Mouse (Mus musculus) embryonic facial prominence, embryonic 15.5 days (tissue): ENCODE measurements around the gene Pank1. TPM values are rescaled to one million over a fixed set of nuclear protein-coding genes. Genes with fewer than 3 reads are reported as not detected.

Source experiments
- ATAC-seq: fragments of 200-750 bp; cut with Nextera tagmentation; 2 replicates; pipeline ENCODE4 v1.8.0; 2017; ENCODE audit warnings: low read depth, moderate TSS enrichment; ENCODE audit not compliant: insufficient number of reproducible peaks, low FRiP score, low TSS enrichment
- H3K27ac ChIP-seq: fragments of 300-500 bp; sonication (generic); replicated peaks from 2 replicates; pipeline ENCODE4 v1.5.1; 2015; ENCODE audit warnings: mild to moderate bottlenecking, inconsistent platforms
- H3K27me3 ChIP-seq: fragments of 300-500 bp; sonication (generic); 2 replicates; pipeline ENCODE4 v1.6.1; 2015; ENCODE audit warnings: inconsistent platforms
- H3K36me3 ChIP-seq: fragments of 300-500 bp; sonication (generic); 2 replicates; pipeline ENCODE4 v1.6.1; 2015; ENCODE audit warnings: mild to moderate bottlenecking, inconsistent platforms
- H3K4me1 ChIP-seq: fragments of 300-500 bp; sonication (generic); 2 replicates; pipeline ENCODE4 v1.6.1; 2015; ENCODE audit warnings: inconsistent platforms
- H3K4me2 ChIP-seq: fragments of 300-500 bp; sonication (generic); replicated peaks from 2 replicates; pipeline ENCODE4 v1.6.1; 2015; ENCODE audit warnings: mild to moderate bottlenecking, inconsistent platforms
- H3K4me3 ChIP-seq: fragments of 300-500 bp; sonication (generic); replicated peaks from 2 replicates; pipeline ENCODE4 v1.5.1; 2015; ENCODE audit warnings: mild to moderate bottlenecking, inconsistent platforms
- H3K9ac ChIP-seq: fragments of 300-500 bp; sonication (generic); 2 replicates; pipeline ENCODE4 v1.6.1; 2015; ENCODE audit warnings: inconsistent platforms
- H3K9me3 ChIP-seq: fragments of 300-500 bp; sonication (generic); replicated peaks from 2 replicates; pipeline ENCODE4 v1.6.1; 2016; ENCODE audit warnings: inconsistent platforms
- WGBS: fragments of 180-500 bp; shearing (Covaris S2); methylation state at CpG from one replicate; pipeline ENCODE4 v1.1.7; 2015; 5-methylcytosine and 5-hydroxymethylcytosine counted together
- polyA plus RNA-seq: library from polyadenylated mRNA; unstranded; fragments of >200 nt; fragmentation: Nextera tagmentation; extraction: Ambion mirVana; gene quantifications from 2 replicates; pipeline ENCODE4 v1.2.1, GENCODE M21; 2015

Gene Pank1
- polyA plus RNA-seq, 1 experiment from 2014 or later, result 7.5 TPM

GRCm38 (mm10) chr19:34815371-34815770, 63.9 kb downstream of the Pank1 start:
- Histone ChIP-seq H3K9ac (no peak overlapping the region), H3K4me2 (no peak overlapping the region), H3K36me3 (no peaks in the 10 kb centered on the region; the same call in 1 of the 2 replicates), H3K4me1 (no peaks in the 10 kb centered on the region), H3K4me3 (no peak overlapping the region), H3K27me3 (no peaks in the 10 kb centered on the region), H3K9me3 (no peaks in the 10 kb centered on the region), H3K27ac (no peak overlapping the region)
- WGBS, result 84% methylated on average over 4 of the region's 4 CpGs
- ATAC-seq, result no peak

- Histone ChIP-seq H3K9ac (no peak overlapping the region), H3K4me1 (no peaks in the 10 kb centered on the region), H3K27ac (no peak overlapping the region), H3K4me3 (no peak overlapping the region), H3K9me3 (no peaks in the 10 kb centered on the region), H3K27me3 (no peaks in the 10 kb centered on the region), H3K36me3 (no peaks in the 10 kb centered on the region; the same call in 1 of the 2 replicates), H3K4me2 (no peak overlapping the region)
- no peak for ATAC-seq
- WGBS, result 41% methylated on average over 4 of the region's 4 CpGs
Measured at GRCm38 (mm10) chr19:34814696-34815095, 64.6 kb downstream of the Pank1 start.

- Histone ChIP-seq H3K4me3 (no peak overlapping the region), H3K4me2 (no peak overlapping the region), H3K4me1 (no peaks in the 10 kb centered on the region), H3K27me3 (no peaks in the 10 kb centered on the region), H3K36me3 (no peaks in the 10 kb centered on the region; the same call in 1 of the 2 replicates), H3K9ac (no peak overlapping the region), H3K9me3 (no peaks in the 10 kb centered on the region), H3K27ac (no peak overlapping the region)
- WGBS, result 86% methylated on average over 6 of the region's 6 CpGs
- no peak for ATAC-seq
Measured at GRCm38 (mm10) chr19:34813961-34814360, 65.3 kb downstream of the Pank1 start.

- ATAC-seq, result no peak
- WGBS, result 92% methylated on average over 2 of the region's 2 CpGs
Measured at GRCm38 (mm10) chr19:34813533-34813932, 65.7 kb downstream of the Pank1 start.

GRCm38 (mm10) chr19:34812711-34813110, 66.5 kb downstream of the Pank1 start:
- no peaks in the 10 kb centered on the region for H3K27me3 ChIP-seq
- H3K4me1 ChIP-seq, result no peaks in the 10 kb centered on the region
- no peak overlapping the region for H3K9ac ChIP-seq
- H3K4me3 ChIP-seq, result no peak overlapping the region
- no peaks in the 10 kb centered on the region for H3K36me3 ChIP-seq
- 86% methylated on average over 4 of the region's 4 CpGs for WGBS
- no peak overlapping the region for H3K4me2 ChIP-seq
- H3K9me3 ChIP-seq, result no peaks in the 10 kb centered on the region
- no peak overlapping the region for H3K27ac ChIP-seq
- ATAC-seq, result no peak

More at GRCm38 (mm10) chr19:34813533-34813932, 65.7 kb downstream of the Pank1 start:
- Histone ChIP-seq H3K9ac (no peak overlapping the region), H3K36me3 (no peaks in the 10 kb centered on the region), H3K9me3 (no peaks in the 10 kb centered on the region), H3K4me2 (no peak overlapping the region), H3K27me3 (no peaks in the 10 kb centered on the region), H3K27ac (no peak overlapping the region), H3K4me1 (no peaks in the 10 kb centered on the region), H3K4me3 (no peak overlapping the region)

- no peak overlapping the region for H3K4me2 ChIP-seq
- 84% methylated on average over 5 of the region's 5 CpGs for WGBS
- no peak for ATAC-seq
- no peaks in the 10 kb centered on the region for H3K27me3 ChIP-seq
- H3K27ac ChIP-seq, result no peak overlapping the region
- H3K4me1 ChIP-seq, result no peaks in the 10 kb centered on the region
- H3K4me3 ChIP-seq, result no peak overlapping the region
- no peak overlapping the region for H3K9ac ChIP-seq
- H3K36me3 ChIP-seq, result no peaks in the 10 kb centered on the region
- no peaks in the 10 kb centered on the region for H3K9me3 ChIP-seq
Measured at GRCm38 (mm10) chr19:34807173-34807572, 72.1 kb downstream of the Pank1 start.

GRCm38 (mm10) chr19:34805071-34805470, 74.2 kb downstream of the Pank1 start:
- Histone ChIP-seq H3K9me3 (no peaks in the 10 kb centered on the region), H3K9ac (no peak overlapping the region), H3K4me2 (no peak overlapping the region), H3K27ac (no peak overlapping the region), H3K4me3 (no peak overlapping the region), H3K4me1 (no peaks in the 10 kb centered on the region), H3K27me3 (no peaks in the 10 kb centered on the region), H3K36me3 (no peaks in the 10 kb centered on the region)
- 59% methylated on average over 2 of the region's 2 CpGs for WGBS
- no peak for ATAC-seq

- H3K4me3 ChIP-seq, result no peak overlapping the region
- no peaks in the 10 kb centered on the region for H3K9me3 ChIP-seq
- no peak overlapping the region for H3K4me2 ChIP-seq
- H3K27me3 ChIP-seq, result no peaks in the 10 kb centered on the region
- no peak for ATAC-seq
- H3K4me1 ChIP-seq, result no peaks in the 10 kb centered on the region
- 77% methylated on average over 2 of the region's 2 CpGs for WGBS
- no peaks in the 10 kb centered on the region for H3K36me3 ChIP-seq
- H3K9ac ChIP-seq, result no peak overlapping the region
- no peak overlapping the region for H3K27ac ChIP-seq
Measured at GRCm38 (mm10) chr19:34804531-34804930, 74.7 kb downstream of the Pank1 start.

GRCm38 (mm10) chr19:34803396-34803795, 75.9 kb downstream of the Pank1 start:
- WGBS, result 94% methylated on average over 4 of the region's 4 CpGs
- no peaks in the 10 kb centered on the region for H3K4me1 ChIP-seq
- no peaks in the 10 kb centered on the region for H3K36me3 ChIP-seq
- H3K9me3 ChIP-seq, result no peaks in the 10 kb centered on the region
- H3K4me3 ChIP-seq, result no peak overlapping the region
- no peak overlapping the region for H3K27ac ChIP-seq
- no peak for ATAC-seq
- no peak overlapping the region for H3K9ac ChIP-seq
- no peaks in the 10 kb centered on the region for H3K27me3 ChIP-seq
- H3K4me2 ChIP-seq, result no peak overlapping the region

- no peaks in the 10 kb centered on the region for H3K36me3 ChIP-seq
- no peak for ATAC-seq
- no peak overlapping the region for H3K9ac ChIP-seq
- no peak overlapping the region for H3K27ac ChIP-seq
- no peaks in the 10 kb centered on the region for H3K27me3 ChIP-seq
- no peak overlapping the region for H3K4me3 ChIP-seq
- no peak overlapping the region for H3K4me2 ChIP-seq
- no peaks in the 10 kb centered on the region for H3K4me1 ChIP-seq
- no peaks in the 10 kb centered on the region for H3K9me3 ChIP-seq
- 42% methylated on average over 5 of the region's 6 CpGs for WGBS
Measured at GRCm38 (mm10) chr19:34799644-34800267, 79.5 kb downstream of the Pank1 start.

- no peak overlapping the region for H3K27ac ChIP-seq
- no peak for ATAC-seq
- H3K36me3 ChIP-seq, result no peaks in the 10 kb centered on the region
- H3K4me3 ChIP-seq, result no peak overlapping the region
- H3K4me1 ChIP-seq, result no peaks in the 10 kb centered on the region
- 71% methylated on average over 4 of the region's 4 CpGs for WGBS
- H3K9ac ChIP-seq, result no peak overlapping the region
- no peaks in the 10 kb centered on the region for H3K27me3 ChIP-seq
- no peak overlapping the region for H3K4me2 ChIP-seq
- H3K9me3 ChIP-seq, result no peaks in the 10 kb centered on the region
Measured at GRCm38 (mm10) chr19:34796396-34796795, 82.9 kb downstream of the Pank1 start.

- ATAC-seq, result no peak
- H3K9me3 ChIP-seq, result no peaks in the 10 kb centered on the region
- no peak overlapping the region for H3K27ac ChIP-seq
- H3K4me3 ChIP-seq, result no peak overlapping the region
- WGBS, result 78% methylated on average over 2 of the region's 2 CpGs
- no peaks in the 10 kb centered on the region for H3K36me3 ChIP-seq
- no peaks in the 10 kb centered on the region for H3K4me1 ChIP-seq
- H3K9ac ChIP-seq, result no peak overlapping the region
- no peak overlapping the region for H3K4me2 ChIP-seq
- H3K27me3 ChIP-seq, result no peaks in the 10 kb centered on the region
Measured at GRCm38 (mm10) chr19:34782491-34782890, 96.8 kb downstream of the Pank1 start.
